Mouse (Mus musculus) left cerebral cortex, adult 11 months (tissue): Measurements from ENCODE around the gene Jam2.

Source experiments
- DNase-seq: peaks from one replicate; pipeline ENCODE4 v3.0.0; 2022; ENCODE audit warnings: low spot score

Gene Jam2

DNA sequence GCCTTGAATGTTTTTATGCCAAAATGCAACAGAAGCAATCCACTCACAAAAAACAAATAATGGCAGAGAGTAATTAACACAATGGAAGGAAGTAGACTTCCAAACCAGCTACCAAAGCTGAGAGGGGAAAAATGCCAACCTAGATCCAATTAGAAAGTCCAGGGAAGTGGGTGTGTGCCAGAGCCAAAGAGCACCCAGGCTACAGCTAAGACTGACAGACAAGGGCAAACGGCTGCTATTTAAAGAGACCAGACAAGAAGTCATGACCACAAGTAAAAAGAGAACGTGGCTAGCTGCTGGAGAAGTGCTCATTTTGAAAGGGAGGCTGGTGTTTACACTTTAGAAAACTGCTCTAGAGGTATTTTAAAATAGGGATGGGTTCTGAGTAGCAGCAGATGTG, 9.4 kb downstream of the Jam2 start:
- DNase-seq: no peak

DNA sequence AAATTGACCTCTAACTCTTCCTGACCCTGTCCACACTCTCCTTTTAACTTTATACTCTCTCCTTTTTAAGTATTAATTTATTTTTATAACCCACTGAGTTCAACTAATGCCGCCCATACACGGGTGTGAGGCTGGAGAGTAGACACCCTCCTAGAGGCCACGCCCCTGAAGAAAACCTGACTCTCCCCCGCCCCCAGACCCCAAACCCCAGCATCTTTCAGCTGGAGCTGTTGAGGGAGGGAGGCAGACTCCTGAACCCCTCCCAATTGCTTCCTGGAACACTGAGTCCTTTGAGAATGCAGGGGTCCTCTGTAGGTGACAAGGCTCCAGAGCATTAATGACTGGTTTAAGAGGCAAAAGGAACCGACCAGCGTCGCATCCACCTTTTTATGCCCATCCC, 11.0 kb downstream of the Jam2 start:
- DNase-seq: no peak

DNA sequence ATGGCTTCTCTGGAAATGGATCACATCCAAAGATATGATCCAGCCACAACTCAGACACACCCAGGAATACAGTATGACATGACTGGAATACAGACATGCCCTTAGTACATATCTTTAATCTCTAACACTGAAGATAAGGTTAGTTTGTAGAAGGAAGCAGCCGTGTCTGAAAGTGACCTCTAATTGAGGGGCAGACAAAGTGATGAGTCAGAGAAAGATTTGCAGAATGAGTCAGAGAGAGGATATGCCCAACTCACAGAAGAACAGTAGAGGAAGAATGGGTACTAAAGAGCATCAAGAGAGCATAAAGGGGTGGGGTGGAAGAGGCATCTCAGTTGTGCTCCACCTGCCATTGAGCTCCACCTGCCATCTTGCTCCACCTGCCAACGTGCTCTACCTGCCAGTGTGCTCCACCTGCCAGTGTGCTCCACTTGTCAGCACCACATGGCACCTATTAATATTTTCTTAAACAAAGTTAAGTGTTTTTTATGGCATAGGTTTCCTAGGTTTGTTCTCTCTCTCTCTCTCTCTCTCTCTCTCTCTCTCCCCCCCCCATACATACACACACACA, 16.8 kb downstream of the Jam2 start:
- DNase-seq: no peak

GRCm38 (mm10) chr16:84793401-84793800, 19.5 kb downstream of the Jam2 start:
- no peak for DNase-seq

DNA sequence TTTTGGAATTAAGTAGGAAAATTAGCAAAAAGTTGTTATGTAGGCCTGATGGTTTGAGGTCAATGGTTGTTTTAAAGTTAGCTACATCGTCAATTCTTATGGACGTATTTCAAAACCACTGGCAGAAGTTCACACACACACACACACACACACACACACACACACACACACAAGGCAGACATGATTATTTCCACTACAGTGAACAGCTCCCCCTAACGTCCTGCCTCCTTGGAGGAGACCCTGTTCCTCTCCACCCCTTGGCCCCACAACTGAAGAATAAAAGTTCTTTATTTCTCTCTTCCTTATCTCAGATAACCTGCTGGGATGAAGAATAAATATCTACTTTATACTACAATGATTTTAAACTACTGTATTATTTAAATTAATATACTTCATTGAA, 21.4 kb downstream of the Jam2 start:
- no peak for DNase-seq

GRCm38 (mm10) chr16:84796678-84797077, 22.8 kb downstream of the Jam2 start:
- no peak for DNase-seq

- DNase-seq: no peak
Measured at GRCm38 (mm10) chr16:84800038-84800437, 26.1 kb downstream of the Jam2 start.

DNA sequence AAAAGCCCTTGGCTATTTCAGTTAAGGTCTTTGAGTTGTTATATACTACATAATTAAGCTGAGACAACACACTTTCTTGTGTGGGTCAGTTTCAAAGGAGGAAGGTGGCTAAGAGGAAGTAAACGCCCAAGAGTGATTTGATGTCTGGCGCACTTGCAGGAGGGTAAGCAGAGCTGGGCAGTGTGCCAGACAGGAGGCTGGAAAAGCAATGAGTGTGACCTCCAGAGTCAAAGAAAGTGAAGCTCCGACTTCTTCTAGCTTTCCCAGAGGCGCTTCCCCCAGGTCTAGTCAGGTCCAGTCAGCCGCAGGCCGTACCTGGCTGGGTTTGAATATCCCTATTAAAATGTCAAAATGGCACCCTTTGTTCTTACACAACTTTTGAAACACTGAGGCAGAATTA, 28.3 kb downstream of the Jam2 start:
- no peak for DNase-seq

- DNase-seq: no peak
Measured at GRCm38 (mm10) chr16:84804866-84805265, 30.9 kb downstream of the Jam2 start.

DNA sequence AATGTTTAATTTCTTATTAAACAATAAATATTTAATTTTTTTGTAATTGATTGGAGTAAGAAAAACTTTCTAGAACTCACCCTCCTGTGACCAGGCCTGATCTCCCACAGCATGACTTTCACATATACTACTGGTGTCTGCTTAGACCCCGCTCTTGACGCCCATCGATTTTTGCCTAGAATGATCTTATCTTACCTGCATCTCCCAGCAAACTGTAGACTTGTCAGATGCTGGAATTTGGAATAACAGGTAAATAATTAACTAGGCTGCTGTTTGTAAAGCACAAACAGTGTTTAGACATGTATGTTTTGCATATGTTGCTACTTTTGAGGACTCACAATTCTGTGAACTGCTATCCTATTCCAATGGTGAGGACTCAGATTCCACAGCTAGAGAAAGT, 32.3 kb downstream of the Jam2 start:
- DNase-seq: no peak

DNA sequence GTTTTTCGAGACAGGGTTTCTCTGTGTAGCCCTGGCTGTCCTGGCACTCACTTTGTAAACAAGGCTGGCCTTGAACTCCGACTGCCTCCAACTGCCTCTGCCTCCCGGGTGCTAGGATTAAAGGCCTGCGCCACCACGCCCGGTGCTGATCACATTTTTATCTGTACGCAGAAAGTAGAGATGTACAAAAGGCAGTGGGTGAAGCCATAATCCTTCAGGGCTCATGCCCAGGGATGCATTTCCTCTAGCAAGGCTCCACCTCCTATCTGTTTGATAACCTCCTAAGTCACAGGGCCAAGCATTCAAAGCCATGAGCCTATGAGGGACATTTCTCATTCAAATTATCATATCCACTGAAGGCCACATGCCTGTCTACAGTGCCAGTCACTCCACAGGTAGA, 34.0 kb downstream of the Jam2 start:
- DNase-seq: no peak

DNA sequence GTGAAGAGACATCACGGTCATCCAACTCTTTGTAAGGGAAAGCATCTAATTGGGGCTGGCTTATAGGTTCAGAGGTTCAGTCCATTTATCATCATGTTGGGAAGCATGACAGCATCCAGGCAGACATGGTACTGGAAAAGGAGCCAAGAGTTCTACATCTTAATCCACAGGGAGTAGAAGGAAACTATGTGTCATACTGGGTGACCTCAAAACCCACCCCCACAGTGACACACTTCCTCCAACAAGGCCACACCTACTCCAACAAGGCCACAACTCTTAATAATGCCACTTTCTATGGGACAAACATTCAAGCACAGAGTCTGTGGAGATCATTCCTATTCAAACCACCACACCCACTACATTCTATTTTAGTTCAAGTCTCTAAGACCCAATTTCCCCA, 36.3 kb downstream of the Jam2 start:
- DNase-seq: no peak

- no peak for DNase-seq
Measured at GRCm38 (mm10) chr16:84813852-84814251, 39.9 kb downstream of the Jam2 start.

DNA sequence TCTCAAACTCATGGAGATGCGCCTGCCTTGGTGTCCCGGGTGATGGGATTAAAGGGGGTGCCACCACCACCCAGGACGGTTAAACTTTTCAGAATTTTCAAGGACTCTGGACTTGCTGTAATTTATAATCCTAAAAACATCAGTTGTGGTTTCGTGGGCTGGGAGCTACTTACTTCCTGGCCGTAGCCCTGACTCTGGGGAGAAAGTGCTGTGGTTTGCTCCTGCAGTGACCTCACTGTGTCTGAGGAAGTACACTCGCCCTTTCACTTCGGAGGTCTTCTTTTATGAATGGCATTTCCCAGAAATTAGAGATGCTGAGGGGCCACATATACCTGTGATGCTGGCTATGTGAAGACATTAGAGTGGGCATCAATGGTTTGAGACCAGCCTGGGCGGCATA, 40.6 kb downstream of the Jam2 start:
- DNase-seq: no peak

DNA sequence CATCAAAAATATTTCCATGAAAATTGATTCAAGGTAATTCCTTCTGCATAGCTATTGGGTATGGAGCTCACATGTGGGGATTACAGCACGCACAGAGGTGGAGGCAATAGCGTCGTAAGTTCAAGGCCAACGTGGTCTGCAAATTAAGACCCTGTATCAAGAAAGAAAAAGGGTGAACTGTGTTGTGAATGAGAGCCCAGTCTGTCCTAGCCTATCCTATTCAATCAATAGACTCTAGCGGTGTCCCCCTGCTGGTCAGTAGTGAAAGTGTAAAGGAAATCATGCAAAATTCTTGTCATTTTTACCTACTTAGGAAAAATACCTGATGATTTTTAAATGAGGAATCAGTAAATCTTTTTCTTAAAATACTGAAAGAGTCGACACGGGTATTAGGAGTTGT, 43.5 kb downstream of the Jam2 start:
- DNase-seq: no peak

- DNase-seq: no peak
Measured at GRCm38 (mm10) chr16:84825009-84825408, 51.1 kb downstream of the Jam2 start.

GRCm38 (mm10) chr16:84831696-84832095, 57.8 kb downstream of the Jam2 start:
- DNase-seq: no peak

GRCm38 (mm10) chr16:84832736-84833135, 58.8 kb downstream of the Jam2 start:
- DNase-seq: no peak

GRCm38 (mm10) chr16:84834344-84834743, 60.4 kb downstream of the Jam2 start:
- DNase-seq: no peak

DNA sequence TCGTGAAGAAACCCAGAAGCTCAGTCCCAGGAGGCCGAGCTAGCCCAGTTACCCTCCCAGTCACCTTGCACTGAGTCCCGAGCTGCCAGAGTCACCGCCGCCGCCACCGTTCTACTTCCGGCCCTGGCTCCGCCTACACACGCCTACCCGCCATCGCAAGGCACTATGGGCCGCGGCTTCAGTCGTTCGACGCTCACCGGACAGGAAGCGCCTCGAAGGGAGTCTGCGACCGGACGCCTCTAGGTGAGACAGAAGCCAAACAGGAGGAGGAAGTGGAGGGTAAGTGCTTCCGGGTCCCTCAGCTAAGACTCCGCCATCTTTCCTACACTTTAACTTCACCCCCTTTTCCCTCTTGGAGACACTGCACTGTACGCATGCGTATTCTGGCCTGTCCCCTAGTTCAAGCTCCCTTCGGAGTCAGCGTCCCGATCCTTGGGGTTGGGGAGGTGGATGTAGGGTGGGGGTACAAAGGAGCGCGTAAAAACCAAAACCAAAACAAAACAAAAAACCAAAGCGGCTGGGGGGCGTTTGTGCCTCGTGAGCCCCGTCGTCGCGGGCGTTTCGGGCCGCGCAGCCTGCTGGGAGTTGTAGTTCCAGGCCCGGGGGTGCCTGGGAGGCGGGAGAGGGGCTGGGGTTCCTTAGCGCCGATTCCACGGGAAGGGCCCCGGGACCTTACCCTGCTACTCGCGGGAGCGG, 61.0 kb downstream of the Jam2 start, which contains the start of gene Gabpa:
Gene Gabpa (plus strand): TSS at position 181 of the 696 bp plus-strand sequence.
- DNase-seq: peak; percentile 90

- DNase-seq: peak; percentile 75
Measured at GRCm38 (mm10) chr16:84835441-84835822, 61.5 kb downstream of the Jam2 start, which contains the start of gene Atp5j. TSS of gene Atp5j (minus strand) at chr16:84835625.

- no peak for DNase-seq
Measured at GRCm38 (mm10) chr16:84835823-84836743, 62.2 kb downstream of the Jam2 start.

DNA sequence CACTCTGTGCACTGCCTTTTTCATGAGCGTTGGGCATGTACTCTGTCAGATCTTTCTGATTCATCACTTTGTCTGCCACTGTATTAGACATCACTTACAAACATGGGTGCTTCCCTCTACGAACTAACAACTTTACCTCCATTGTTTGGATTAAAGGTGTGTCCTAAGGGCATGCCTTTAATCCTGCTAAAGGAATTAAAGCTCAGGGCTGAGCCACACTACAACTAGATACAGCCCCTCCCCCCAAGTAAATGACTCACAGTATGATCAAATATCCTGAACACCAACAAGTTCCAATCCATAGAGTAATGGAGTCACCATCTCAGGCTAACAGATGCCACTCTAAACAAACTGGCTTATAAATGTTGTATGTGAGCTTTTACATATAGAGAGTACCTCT, 64.7 kb downstream of the Jam2 start:
- no peak for DNase-seq
